ENCODE assay signal across 27 mouse cellular contexts in genomic region chr13:59264126-59264525, GRCm38 (mm10).
A peak's percentile ranks its signal among the peaks of the same experiment; 100 is the strongest.
DNase-seq lines count a peak whose midpoint lies in the region; ATAC-seq lines count a peak whose summit lies in the region.
"Had no signal": no experiment of that assay in that cellular context is flagged by ENCODE, and none has a peak within 500 bp of the region (broad histone marks: within the 10 kb centered on the region; RNA-seq: fewer than 3 reads in every experiment).

No protein-coding gene starts in this region.

- intact Hi-C loops in heart, postnatal 10 days (cut with DNase I): no loop called here

- no peak overlapping the region; the same call in 1 of the 2 replicates for H3K4me2 ChIP-seq in embryonic facial prominence, embryonic 14.5 days (ENCODE audit: low read depth, low read length)
- no peak overlapping the region for H3K4me2 ChIP-seq in heart, embryonic 13.5 days
- H3K4me2 ChIP-seq in heart, embryonic 12.5 days: no peak overlapping the region
- no peak overlapping the region for H3K4me2 ChIP-seq in embryonic facial prominence, embryonic 15.5 days (replicated peaks)
- H3K4me2 ChIP-seq: forebrain, embryonic 12.5 days; heart, embryonic 15.5 days; hindbrain, embryonic 12.5 days; intestine, embryonic 15.5 days had no signal

- 50% methylated on average over 11 of the region's 11 CpGs for WGBS in embryonic facial prominence, embryonic 14.5 days
- 82% methylated on average over 11 of the region's 11 CpGs for WGBS in embryonic facial prominence, embryonic 10.5 days
- 61% methylated on average over 11 of the region's 11 CpGs for WGBS in heart, embryonic 13.5 days
- 57% methylated on average over 11 of the region's 11 CpGs for WGBS in heart, embryonic 12.5 days
- 56% methylated on average over 11 of the region's 11 CpGs for WGBS in embryonic facial prominence, embryonic 15.5 days

- DNase-seq in embryonic facial prominence, embryonic 14.5 days (ENCODE audit: low spot score): peak; percentile 83
- DNase-seq in embryonic facial prominence, embryonic 10.5 days (ENCODE audit: low spot score): no peak
- DNase-seq in heart, adult 18-20 months: no peak
- peak; percentile 14 to 17 for DNase-seq in heart, postnatal 10 days
- DNase-seq: adrenal gland, adult 8-10 months; adrenal gland, postnatal 25 days; cerebellum, adult 11-12 months; cerebellum, adult 8-10 months; cerebellum, postnatal 10 days; cerebellum, postnatal 36 days; embryo, embryonic 11 days; gastrocnemius, postnatal 25 days; heart, postnatal 4 days; kidney, adult 11 months; kidney, adult 8-10 months had no signal

- peak; percentile 53; the same call in 1 of the 2 replicates for ATAC-seq in embryonic facial prominence, embryonic 14.5 days (ENCODE audit: low read depth)
- no peak for ATAC-seq in heart, embryonic 13.5 days (ENCODE audit: extremely low read depth, insufficient number of reproducible peaks, low FRiP score, low TSS enrichment)
- ATAC-seq in heart, embryonic 12.5 days (ENCODE audit: insufficient number of reproducible peaks, low FRiP score): no peak
- peak; percentile 43; the same call in 1 of the 2 replicates for ATAC-seq in embryonic facial prominence, embryonic 15.5 days (ENCODE audit: insufficient number of reproducible peaks, low FRiP score, low TSS enrichment, low read depth)
- ATAC-seq: activated CD4-positive, CD25-positive, alpha-beta regulatory T cell, adult 4 months; forebrain, embryonic 16.5 days; hindbrain, embryonic 16.5 days; intestine, embryonic 15.5 days had no signal

- H3K27me3 ChIP-seq in embryonic facial prominence, embryonic 14.5 days (replicated peaks; ENCODE audit: control insufficient read depth, insufficient read depth, low read length): no peaks in the 10 kb centered on the region
- H3K27me3 ChIP-seq in embryonic facial prominence, embryonic 10.5 days (replicated peaks; ENCODE audit: low read depth, poor library complexity, severe bottlenecking): no peaks in the 10 kb centered on the region
- H3K27me3 ChIP-seq in heart, embryonic 13.5 days (replicated peaks): no peaks in the 10 kb centered on the region
- no peaks in the 10 kb centered on the region for H3K27me3 ChIP-seq in heart, embryonic 12.5 days (replicated peaks)
- H3K27me3 ChIP-seq in embryonic facial prominence, embryonic 15.5 days: no peaks in the 10 kb centered on the region
- H3K27me3 ChIP-seq: forebrain, embryonic 12.5 days; heart, embryonic 15.5 days; hindbrain, embryonic 12.5 days; intestine, embryonic 15.5 days had no signal

- no peak overlapping the region for H3K4me3 ChIP-seq in embryonic facial prominence, embryonic 14.5 days (ENCODE audit: low read depth, low read length)
- H3K4me3 ChIP-seq in embryonic facial prominence, embryonic 10.5 days: no peak overlapping the region
- H3K4me3 ChIP-seq in heart, embryonic 13.5 days: no peak overlapping the region
- no peak overlapping the region for H3K4me3 ChIP-seq in heart, embryonic 12.5 days
- H3K4me3 ChIP-seq in embryonic facial prominence, embryonic 15.5 days (replicated peaks): no peak overlapping the region
- H3K4me3 ChIP-seq: erythroblast, embryonic 14.5 days; forebrain, embryonic 12.5 days; heart, embryonic 10.5 days; heart, embryonic 15.5 days; hindbrain, embryonic 12.5 days; intestine, embryonic 15.5 days had no signal

- no peaks in the 10 kb centered on the region; the same call in 1 of the 2 replicates for H3K4me1 ChIP-seq in embryonic facial prominence, embryonic 14.5 days (ENCODE audit: control insufficient read depth, insufficient read depth, low read length)
- no peaks in the 10 kb centered on the region for H3K4me1 ChIP-seq in embryonic facial prominence, embryonic 10.5 days
- H3K4me1 ChIP-seq in heart, embryonic 13.5 days: 0 out of 2 replicates have a peak, but pooled peaks cover 6% of the 10 kb centered on the region
- no peaks in the 10 kb centered on the region for H3K4me1 ChIP-seq in heart, embryonic 12.5 days (replicated peaks)
- peaks cover 11% of the 10 kb centered on the region; the same call in 1 of the 2 replicates for H3K4me1 ChIP-seq in embryonic facial prominence, embryonic 15.5 days
- H3K4me1 ChIP-seq: forebrain, embryonic 12.5 days; heart, embryonic 10.5 days; intestine, embryonic 15.5 days had no signal

- H3K27ac ChIP-seq in embryonic facial prominence, embryonic 14.5 days (replicated peaks; ENCODE audit: low read depth, low read length): peak overlapping the region; percentile 36; the same call in 1 of the 2 replicates
- H3K27ac ChIP-seq in embryonic facial prominence, embryonic 10.5 days (replicated peaks): no peak overlapping the region
- 0 out of 2 replicates have a peak overlapping the region, but pooled peaks have one; percentile 28 for H3K27ac ChIP-seq in heart, embryonic 13.5 days (replicated peaks)
- H3K27ac ChIP-seq in heart, embryonic 12.5 days (ENCODE audit: poor library complexity, severe bottlenecking): no peak overlapping the region
- no peak overlapping the region for H3K27ac ChIP-seq in embryonic facial prominence, embryonic 15.5 days (replicated peaks)
- H3K27ac ChIP-seq: forebrain, embryonic 12.5 days; heart, embryonic 10.5 days; heart, embryonic 15.5 days; hindbrain, embryonic 12.5 days; intestine, embryonic 15.5 days had no signal

- no peaks in the 10 kb centered on the region for H3K9me3 ChIP-seq in embryonic facial prominence, embryonic 14.5 days (ENCODE audit: control insufficient read depth, low read length)
- H3K9me3 ChIP-seq in embryonic facial prominence, embryonic 10.5 days: no peaks in the 10 kb centered on the region
- no peaks in the 10 kb centered on the region for H3K9me3 ChIP-seq in heart, embryonic 13.5 days
- no peaks in the 10 kb centered on the region for H3K9me3 ChIP-seq in heart, embryonic 12.5 days (replicated peaks)
- H3K9me3 ChIP-seq in embryonic facial prominence, embryonic 15.5 days (replicated peaks): no peaks in the 10 kb centered on the region
- H3K9me3 ChIP-seq: forebrain, embryonic 12.5 days; heart, embryonic 10.5 days; heart, embryonic 15.5 days; hindbrain, embryonic 12.5 days; intestine, embryonic 15.5 days had no signal

- no peak overlapping the region for H3K9ac ChIP-seq in embryonic facial prominence, embryonic 14.5 days (ENCODE audit: low read depth, low read length)
- no peak overlapping the region for H3K9ac ChIP-seq in heart, embryonic 13.5 days
- H3K9ac ChIP-seq in heart, embryonic 12.5 days: no peak overlapping the region
- no peak overlapping the region for H3K9ac ChIP-seq in embryonic facial prominence, embryonic 15.5 days
- H3K9ac ChIP-seq: forebrain, embryonic 12.5 days; heart, embryonic 15.5 days; hindbrain, embryonic 12.5 days; intestine, embryonic 15.5 days had no signal

- H3K36me3 ChIP-seq in embryonic facial prominence, embryonic 14.5 days (ENCODE audit: control insufficient read depth, insufficient read depth, low read length): no peaks in the 10 kb centered on the region
- no peaks in the 10 kb centered on the region for H3K36me3 ChIP-seq in embryonic facial prominence, embryonic 10.5 days (replicated peaks)
- H3K36me3 ChIP-seq in heart, embryonic 13.5 days: no peaks in the 10 kb centered on the region
- no peaks in the 10 kb centered on the region for H3K36me3 ChIP-seq in heart, embryonic 12.5 days
- no peaks in the 10 kb centered on the region for H3K36me3 ChIP-seq in embryonic facial prominence, embryonic 15.5 days
- H3K36me3 ChIP-seq: forebrain, embryonic 12.5 days; heart, embryonic 10.5 days; heart, embryonic 15.5 days; hindbrain, embryonic 12.5 days; intestine, embryonic 15.5 days had no signal

Comparison
In these comparisons a context has a peak if more than half of its experiments do, and no peak if none do; other contexts are left out.
1. DNase-seq: peak in embryonic facial prominence, embryonic 14.5 days (single experiment) and heart, postnatal 10 days (2 of 2); none in embryonic facial prominence, embryonic 10.5 days (single experiment) and heart, adult 18-20 months (0 of 2).
2. H3K27ac ChIP-seq: peak in embryonic facial prominence, embryonic 14.5 days (single experiment) and heart, embryonic 13.5 days (single experiment); none in embryonic facial prominence, embryonic 10.5 days (single experiment), heart, embryonic 12.5 days (single experiment) and embryonic facial prominence, embryonic 15.5 days (single experiment).
3. ATAC-seq: peak in embryonic facial prominence, embryonic 14.5 days (single experiment) and embryonic facial prominence, embryonic 15.5 days (single experiment); none in heart, embryonic 13.5 days (single experiment) and heart, embryonic 12.5 days (single experiment).